Mouse (Mus musculus): ENCODE measurements around the gene Cnnm4.
A peak's percentile ranks its signal among the peaks of the same experiment; 100 is the strongest.

DNA sequence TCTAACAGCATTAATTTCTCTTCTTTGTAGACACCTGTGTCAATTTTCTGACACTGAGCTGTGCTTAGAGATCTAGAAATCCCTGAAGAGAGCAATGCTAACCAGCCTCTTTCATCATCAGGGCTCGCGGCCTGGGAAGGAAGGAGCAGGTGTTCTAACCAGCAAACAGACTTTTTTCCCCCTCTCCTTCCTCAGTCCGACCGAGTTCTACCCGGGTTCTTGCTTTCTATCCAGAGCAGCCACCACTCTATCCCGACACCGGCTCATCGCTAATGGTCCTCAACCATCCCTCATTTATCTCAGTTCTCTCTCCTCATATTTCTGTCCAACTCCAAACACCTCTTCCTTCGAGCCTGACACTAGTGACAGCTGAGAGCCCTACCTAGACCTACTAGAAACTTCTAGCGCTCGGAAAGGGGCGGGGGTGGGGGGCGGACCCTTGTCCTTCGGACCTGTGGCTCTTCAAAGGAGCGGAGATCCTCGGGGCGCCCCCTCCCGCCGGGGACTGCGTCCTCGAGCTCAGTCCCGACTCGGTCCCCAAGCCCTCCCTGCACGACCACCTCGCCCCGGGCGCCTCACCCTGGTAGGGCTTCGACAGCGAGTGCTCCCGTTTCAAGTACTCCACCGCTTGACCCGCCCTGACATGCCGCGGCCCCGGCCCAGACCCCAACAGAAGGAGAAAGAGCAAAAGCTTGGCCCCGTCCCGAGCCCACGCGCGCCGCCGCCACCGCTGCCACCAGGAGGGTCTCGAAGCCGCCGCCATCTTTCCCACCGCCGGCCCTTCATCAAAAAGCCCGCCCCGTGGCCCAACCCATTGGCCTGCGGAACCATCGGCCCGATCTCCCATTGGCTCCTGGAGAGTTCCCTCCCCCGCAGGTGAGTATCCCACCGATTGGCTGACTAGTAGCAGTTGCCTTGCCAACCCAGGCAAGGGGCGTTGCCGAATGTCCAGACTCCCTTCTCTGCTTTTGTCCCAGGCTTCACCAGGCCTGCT, 26.7 kb upstream of the Cnnm4 start, which contains the start of gene Lman2l:
- peak; percentile 8; the same call in 1 of the 2 replicates for TF ChIP-seq CTCF (IDR thresholded peaks at IDR 0.05; ENCODE audit: low read depth, low read length)
- TF ChIP-seq POLR2A (IDR thresholded peaks at IDR 0.05; ENCODE audit: borderline replicate concordance, low read depth, low read length), result no peak
